Mouse (Mus musculus) thymus, adult 2 months (tissue): ENCODE results near the gene Eps8l1.

ENCODE experiments used
- CTCF ChIP-seq: fragments of 200-500 bp; IDR thresholded peaks from 2 replicates; pipeline ENCODE4 v1.5.1; 2012; ENCODE audit warnings: mild to moderate bottlenecking, control low read depth, low read length, moderate library complexity, borderline replicate concordance; ENCODE audit not compliant: control insufficient read depth, poor library complexity, insufficient read depth; ENCODE audit errors: extremely low read depth
- POLR2A ChIP-seq: fragments of 200-500 bp; IDR thresholded peaks from 2 replicates; pipeline ENCODE4 v1.6.1; 2012; ENCODE audit warnings: mild to moderate bottlenecking, low read length, control low read depth, moderate library complexity; ENCODE audit not compliant: control insufficient read depth, poor library complexity, insufficient read depth; ENCODE audit errors: extremely low read depth

DNA sequence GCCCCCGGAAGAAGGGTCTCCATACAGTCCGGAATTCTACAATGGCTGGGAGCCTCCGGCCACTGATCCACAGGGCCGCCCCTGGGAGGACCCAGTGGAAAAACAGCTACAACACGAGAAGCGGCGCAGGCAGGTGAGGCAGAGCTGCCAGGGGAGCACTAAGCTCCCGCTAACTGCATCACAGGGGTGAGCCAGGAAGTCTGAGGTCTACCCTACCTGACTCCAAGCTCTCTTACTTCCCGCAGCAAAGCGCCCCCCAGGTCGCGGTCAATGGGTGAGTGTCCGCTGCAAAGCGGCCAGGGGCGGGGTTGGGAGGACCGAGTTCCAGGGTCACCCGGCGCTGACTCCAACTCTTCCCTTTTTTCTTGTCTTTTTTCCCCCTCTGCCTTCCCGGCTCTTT is 13.5 kb downstream of the Eps8l1 start:
- TF ChIP-seq POLR2A = no peak
- no peak for TF ChIP-seq CTCF
